Mouse (Mus musculus) spleen, postnatal 4 days (tissue): ENCODE results near the gene Atg3.

ENCODE experiments used
- DNase-seq, 2 experiments: peaks; one replicate each; pipeline ENCODE4 v3.0.0; 2022; ENCODE audit warnings: low spot score in 2 of 2

Atg3 gene

GRCm38 (mm10) chr16:45204859-45205670, 46.5 kb downstream of the Atg3 start:
- no peak for DNase-seq

- no peak for DNase-seq
Observed at GRCm38 (mm10) chr16:45222016-45222415, 63.4 kb downstream of the Atg3 start.

GRCm38 (mm10) chr16:45222771-45223170, 64.2 kb downstream of the Atg3 start:
- DNase-seq, result no peak

- peak in 1 of 2 experiments; percentile 28 for DNase-seq
Observed at GRCm38 (mm10) chr16:45223648-45224388, 65.2 kb downstream of the Atg3 start, which contains the start of gene Btla. Gene Btla, plus strand, starts transcription at chr16:45224315.

GRCm38 (mm10) chr16:45224431-45225008, 65.9 kb downstream of the Atg3 start:
- no peak for DNase-seq

GRCm38 (mm10) chr16:45227002-45227401, 68.4 kb downstream of the Atg3 start:
- DNase-seq, result no peak

- DNase-seq, result no peak
Observed at GRCm38 (mm10) chr16:45231296-45231695, 72.7 kb downstream of the Atg3 start.

GRCm38 (mm10) chr16:45233007-45233406, 74.4 kb downstream of the Atg3 start:
- DNase-seq, result no peak
